Mouse (Mus musculus): ENCODE data around the gene Pla2g6.

The Pla2g6 gene

DNA sequence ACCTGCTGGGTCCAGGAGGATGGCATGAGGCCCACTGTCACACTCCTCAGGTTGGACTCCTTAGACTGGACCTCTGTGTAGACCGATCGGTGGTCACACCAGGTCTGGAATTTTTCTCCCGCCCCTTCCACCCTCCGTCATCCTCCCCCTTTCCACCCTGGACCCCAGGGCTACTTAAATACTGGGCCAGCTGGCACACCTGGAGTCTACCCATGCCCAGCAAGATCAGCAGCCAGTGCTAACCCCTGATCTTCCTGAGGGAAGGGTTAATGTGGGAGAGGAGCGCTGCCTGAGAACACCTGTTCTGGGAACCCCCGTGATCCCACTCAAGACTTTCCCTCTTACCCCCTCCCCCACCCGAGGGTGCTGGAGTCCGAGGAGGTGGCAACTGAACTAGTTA is 20.5 kb upstream of the Pla2g6 start:
- no peak for DNase-seq

DNA sequence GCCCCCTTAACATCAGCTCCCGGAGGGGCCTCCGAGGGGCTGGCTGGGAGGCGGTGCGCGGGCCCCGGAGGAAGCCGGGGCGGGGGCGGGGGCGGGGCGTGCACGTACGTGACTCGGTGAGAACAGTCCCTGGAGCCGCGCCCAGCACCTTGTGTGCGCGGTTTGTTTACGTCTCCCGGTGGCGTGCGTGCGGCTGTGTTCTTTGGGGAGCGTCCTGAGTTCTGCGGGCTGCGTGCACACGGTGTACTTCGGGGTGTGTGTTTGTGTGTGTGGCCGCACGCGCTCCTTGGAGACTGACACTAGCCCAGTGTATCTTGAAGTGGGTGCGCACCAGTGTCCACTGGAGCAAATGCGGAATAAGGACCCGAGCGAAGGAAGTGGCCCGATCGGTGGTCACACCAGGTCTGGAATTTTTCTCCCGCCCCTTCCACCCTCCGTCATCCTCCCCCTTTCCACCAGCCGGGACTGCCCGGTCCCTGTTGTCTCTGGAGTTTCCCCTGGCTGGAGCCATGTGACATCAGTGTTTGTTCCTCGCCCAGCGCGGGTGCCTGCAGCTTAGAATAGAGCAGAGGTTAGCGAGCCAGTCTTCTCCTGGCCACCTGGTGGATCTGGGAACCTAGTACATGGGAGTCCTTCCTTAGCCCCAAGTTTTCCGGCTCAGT is 19.8 kb upstream of the Pla2g6 start:
- DNase-seq, result peak; percentile 61

- DNase-seq, result peak; percentile 95
These were observed 19.1 kb upstream of the Pla2g6 start for GRCm38 (mm10) chr15:79347165-79347844.

DNA sequence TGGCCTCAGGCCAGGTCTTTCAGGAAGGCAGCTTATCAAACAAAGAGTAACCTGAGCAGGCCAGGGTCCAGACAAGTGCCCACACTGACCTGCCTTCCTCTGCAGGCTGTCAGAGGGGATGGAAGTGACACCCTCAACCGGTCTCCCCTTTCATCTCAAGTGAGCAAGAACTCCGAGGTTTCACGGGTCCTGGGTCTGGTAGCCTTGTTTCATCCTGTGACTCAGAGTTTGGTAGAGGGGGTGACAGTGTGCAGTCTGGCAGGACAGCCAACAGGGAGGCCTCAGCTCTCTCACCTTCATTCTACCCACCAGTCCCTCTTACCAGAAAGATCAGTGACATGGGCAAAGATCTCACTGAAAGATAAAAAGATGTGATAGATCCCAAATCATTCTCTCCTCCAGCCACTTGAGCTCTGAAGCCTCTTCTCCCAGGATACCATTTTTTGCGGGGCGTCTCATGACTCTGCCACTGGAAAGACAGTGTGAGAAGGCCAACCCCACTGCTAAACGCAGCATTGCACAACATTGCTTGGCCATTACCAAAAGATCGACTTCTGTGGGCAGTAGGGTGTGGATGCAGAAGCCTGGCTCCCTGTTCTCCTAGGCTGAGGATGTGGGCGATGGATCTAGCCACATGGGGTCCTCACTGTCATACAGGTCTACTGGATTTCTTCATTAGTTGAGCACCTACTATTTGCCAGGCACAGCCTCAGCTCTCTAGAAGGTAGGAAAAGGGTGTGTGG is 18.0 kb upstream of the Pla2g6 start, which contains the start of gene Maff:
Maff (plus strand) TSS at position 571 of the 743 bp plus-strand sequence.
- no peak for DNase-seq

DNA sequence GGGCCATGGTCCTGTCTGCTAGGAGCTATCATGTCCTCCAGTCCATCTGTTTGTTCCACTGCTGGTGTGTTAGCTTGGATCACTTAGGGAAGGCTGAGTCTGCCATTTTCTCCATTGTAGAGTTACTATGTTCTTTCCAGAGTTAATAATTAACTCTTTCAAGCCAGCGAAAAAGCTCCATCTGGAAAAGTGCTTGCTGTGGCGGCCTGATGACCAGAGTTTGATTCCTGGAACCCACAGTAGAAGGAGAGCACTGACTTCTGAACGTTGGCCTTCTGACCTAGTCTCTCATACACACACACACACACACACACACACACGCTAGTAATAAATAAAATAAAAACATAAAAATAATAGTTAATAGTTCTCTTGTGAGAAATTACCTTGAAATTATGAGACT is 16.4 kb upstream of the Pla2g6 start:
- no peak for DNase-seq

- no peak for DNase-seq
These were observed 14.6 kb upstream of the Pla2g6 start for GRCm38 (mm10) chr15:79342641-79343337.

DNA sequence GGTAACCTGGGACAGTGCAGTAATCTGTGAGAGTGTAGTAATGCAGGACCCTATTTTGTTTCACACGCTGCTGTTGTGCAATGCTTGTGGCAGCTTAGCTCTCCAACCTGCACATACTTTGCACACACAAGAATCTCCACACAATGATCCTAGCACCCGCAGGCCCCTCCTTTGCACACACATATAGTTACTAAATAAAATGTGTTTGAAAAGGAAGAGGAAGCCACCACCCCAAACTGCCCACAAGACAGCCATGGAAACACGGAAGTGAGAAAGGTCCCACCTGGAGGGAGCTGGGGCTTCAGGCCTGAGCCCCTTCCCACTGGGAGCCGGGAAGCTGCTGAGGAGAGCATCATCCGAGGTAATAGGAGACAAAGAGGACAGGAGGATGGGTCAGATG is 10.8 kb upstream of the Pla2g6 start:
- DNase-seq, result no peak

DNA sequence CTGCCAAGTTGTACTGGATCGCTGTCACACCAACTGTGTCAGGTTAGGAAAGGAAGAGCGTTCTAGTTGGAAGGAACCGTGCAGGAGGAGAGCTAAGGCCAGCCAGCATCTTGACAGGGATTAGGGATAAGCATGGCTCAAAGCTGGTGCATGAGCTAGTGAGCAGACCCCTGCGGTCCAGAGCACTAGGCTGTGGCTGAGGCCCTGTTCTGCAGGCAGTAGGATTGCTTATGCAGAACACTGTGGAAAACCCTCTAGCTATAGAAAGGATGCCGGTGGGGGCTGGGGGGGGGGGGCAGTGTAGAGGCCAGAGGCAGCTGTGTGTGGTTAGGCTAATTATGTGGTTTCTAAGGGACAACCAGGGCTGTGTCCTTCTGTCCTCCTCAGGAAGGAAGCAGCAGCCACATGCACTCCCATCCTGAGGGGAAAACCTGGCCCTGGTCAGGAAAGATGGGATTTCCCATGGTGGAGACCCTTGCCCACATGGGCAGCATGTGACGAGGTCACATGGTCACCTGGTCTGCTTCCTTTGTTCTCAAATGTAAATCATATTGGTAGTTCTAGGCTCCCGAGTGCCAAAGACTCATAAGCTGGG is 7.0 kb upstream of the Pla2g6 start:
- DNase-seq, result no peak

DNA sequence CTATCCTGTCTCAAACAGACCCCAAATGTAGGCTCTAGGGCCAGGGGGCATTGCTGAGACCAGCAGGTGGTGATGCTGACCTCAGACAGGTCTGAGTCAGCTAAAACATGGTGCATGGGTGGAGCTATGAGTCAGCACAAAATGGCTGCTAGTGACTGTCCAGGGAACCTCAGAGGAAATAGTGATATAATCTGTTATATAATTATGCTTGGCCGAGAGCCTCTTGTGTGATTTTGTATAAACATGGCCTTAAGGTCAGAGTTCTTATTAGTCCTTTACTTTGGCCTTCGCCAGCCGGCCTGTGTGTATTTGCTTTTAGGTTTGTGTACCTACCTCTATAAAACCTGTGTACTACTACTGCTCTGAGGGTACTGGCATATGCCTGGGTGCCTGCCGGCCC is 5.2 kb upstream of the Pla2g6 start:
- no peak for DNase-seq

GRCm38 (mm10) chr15:79330521-79330920 is 2.3 kb upstream of the Pla2g6 start:
- no peak for DNase-seq

GRCm38 (mm10) chr15:79329979-79330363 is 1.8 kb upstream of the Pla2g6 start:
- DNase-seq, result no peak

DNA sequence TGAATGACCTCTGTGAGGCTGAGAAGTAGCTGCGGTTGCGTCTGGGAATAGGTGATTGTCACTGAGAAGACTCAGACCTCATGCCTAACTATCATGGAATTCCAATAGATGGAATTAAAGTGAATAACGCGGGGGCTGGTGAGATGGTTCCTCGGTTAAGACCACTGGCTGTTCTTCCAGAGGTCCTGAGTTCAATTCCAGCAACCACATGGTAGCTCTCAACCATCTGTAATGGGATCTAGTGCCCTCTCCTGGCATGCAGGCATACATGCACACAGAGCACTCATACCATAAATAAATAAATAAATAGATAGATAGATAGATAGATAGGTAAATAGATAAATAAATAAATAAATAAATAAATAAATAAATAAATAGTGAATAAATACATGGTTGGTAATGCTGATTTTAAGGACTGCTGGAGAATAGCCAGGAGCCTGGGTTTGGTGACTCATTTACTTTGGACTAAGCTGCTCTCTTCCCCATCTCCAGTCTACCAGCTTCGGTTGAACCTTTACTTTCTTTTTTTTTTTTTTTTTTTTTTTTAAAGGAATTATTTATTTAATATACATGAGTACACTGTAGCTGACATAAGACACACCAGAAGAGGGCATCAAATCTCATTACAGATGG is 1.3 kb upstream of the Pla2g6 start:
- DNase-seq, result no peak

- DNase-seq, result no peak
These were observed 717 bp upstream of the Pla2g6 start for GRCm38 (mm10) chr15:79328939-79329275.

DNA sequence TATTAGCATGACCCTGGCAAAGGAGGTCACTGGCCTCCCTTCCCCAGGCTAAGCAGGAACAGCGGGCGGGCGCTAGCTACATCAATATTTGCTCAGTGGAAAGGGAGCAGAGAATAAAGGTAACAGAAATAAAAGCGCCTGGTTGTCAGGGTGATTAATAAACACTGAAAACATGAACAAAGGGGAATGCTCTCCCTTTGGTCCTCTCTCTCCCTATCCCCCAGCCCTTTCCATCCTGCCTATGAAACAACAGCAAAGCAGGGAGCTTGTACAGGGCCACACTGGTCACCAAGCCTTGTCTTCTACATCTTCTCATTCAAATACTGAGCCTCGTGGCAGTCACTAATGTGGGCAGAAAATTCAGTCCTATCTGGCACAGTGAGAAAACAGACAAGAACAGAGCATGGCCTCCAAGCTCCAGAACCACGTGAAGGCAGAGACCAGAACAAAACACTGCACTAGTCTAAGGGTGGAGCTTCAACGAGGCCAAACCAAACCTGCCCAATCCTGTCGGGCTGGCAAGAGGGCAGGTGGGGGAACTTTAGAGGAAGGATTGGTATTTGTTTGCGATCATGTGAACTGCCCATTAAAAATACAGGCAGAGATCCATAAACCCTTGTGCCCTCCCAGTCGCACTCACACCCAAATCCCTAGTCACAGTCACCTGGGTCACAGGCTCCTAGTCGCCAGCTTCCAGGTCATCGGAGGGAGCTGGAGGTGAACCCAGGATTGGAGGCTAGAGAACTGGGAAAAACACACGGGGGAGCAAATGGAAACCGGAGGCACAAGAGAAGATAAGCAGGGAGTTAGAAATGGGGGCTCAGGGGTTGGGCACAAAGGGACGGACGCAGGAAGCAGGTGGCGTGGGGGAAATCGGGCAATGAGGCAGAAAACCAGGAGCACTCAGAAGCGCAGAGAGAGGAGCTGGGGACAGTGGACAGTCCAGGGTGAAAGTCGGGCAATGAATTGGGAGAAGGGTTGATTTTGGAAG is 924 bp downstream of the Pla2g6 start:
- peak; percentile 22 for DNase-seq

DNA sequence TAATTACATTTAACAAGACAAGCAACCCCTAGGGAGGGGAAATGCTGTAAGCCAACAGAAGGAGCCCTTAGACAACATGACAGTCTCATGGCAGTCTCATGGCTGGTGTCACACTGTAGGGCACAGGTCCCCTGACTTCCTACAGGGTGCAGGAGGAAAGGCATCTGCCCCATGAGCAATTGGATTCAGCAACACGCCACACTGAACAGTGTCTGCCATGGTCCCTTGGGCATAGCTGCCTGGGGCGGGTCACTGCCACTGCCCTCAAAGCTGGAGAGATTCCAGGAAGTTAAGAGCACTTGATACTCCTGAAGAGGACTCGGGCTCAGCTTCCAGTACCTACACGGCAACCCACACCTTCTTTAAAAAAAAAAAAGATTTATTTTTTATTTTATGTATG is 1.9 kb downstream of the Pla2g6 start:
- no peak for DNase-seq

GRCm38 (mm10) chr15:79325742-79326141 is 2.4 kb downstream of the Pla2g6 start:
- DNase-seq, result no peak

DNA sequence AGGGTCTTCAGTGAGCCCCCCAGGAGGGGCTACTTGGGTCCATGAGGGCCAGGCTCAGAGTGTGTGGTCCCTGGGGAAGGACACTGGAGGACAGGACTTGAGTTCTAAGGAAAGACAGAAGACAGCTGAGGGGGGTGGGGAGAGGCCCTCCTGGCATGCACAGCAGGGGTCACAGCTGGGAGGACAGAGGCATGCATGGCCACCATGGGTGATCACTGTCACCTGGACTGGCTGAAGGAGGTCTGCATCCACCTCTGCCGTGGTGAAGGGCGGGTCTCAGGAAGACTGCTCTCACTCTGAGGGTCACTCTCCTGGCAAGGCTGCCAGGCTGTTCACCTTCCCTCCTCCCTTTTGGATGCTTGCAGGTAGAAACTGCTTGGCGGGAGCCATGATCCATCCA is 3.8 kb downstream of the Pla2g6 start:
- DNase-seq, result no peak

GRCm38 (mm10) chr15:79323791-79324155 is 4.4 kb downstream of the Pla2g6 start:
- DNase-seq, result no peak

- DNase-seq, result no peak
These were observed 5.0 kb downstream of the Pla2g6 start for GRCm38 (mm10) chr15:79322991-79323790.

- no peak for DNase-seq
These were observed 5.8 kb downstream of the Pla2g6 start for GRCm38 (mm10) chr15:79322281-79322990.

Measured in right cerebral cortex, postnatal 4 days (tissue).